Mouse (Mus musculus): ENCODE data around the gene Tipin. TPM values are rescaled to one million over a fixed set of nuclear protein-coding genes. Genes with fewer than 3 reads are reported as not detected.

Tipin gene
- polyA plus RNA-seq, 1 experiment from 2014 or later = 145 TPM

GRCm38 (mm10) chr9:64316986-64317385, 35.6 kb downstream of the Tipin start:
- Histone ChIP-seq H3K27ac (ENCODE audit: low read length) (no peak overlapping the region), H3K4me3 (ENCODE audit: low read depth, low read length) (no peak overlapping the region), H3K27me3 (ENCODE audit: control insufficient read depth, insufficient read depth, low read depth, low read length) (no peaks in the 10 kb centered on the region), H3K4me1 (ENCODE audit: control insufficient read depth, low read depth, low read length) (no peaks in the 10 kb centered on the region), H3K9me3 (replicated peaks; ENCODE audit: control insufficient read depth, low read length) (no peaks in the 10 kb centered on the region), H3K36me3 (ENCODE audit: control insufficient read depth, insufficient read depth) (no peaks in the 10 kb centered on the region; the same call in 1 of the 2 replicates), H3K4me2 (ENCODE audit: low read depth, low read length) (no peak overlapping the region), H3K9ac (ENCODE audit: low read depth, low read length) (no peak overlapping the region)
- ATAC-seq (ENCODE audit: low read depth) = no peak
- WGBS (ENCODE audit: insufficient replicate concordance) = 77% methylated on average over 5 of the region's 5 CpGs

GRCm38 (mm10) chr9:64323976-64324375, 42.6 kb downstream of the Tipin start:
- Histone ChIP-seq H3K4me1 (ENCODE audit: control insufficient read depth, low read depth, low read length) (no peaks in the 10 kb centered on the region), H3K4me2 (ENCODE audit: low read depth, low read length) (no peak overlapping the region), H3K4me3 (ENCODE audit: low read depth, low read length) (no peak overlapping the region), H3K36me3 (ENCODE audit: control insufficient read depth, insufficient read depth) (no peaks in the 10 kb centered on the region; the same call in 1 of the 2 replicates), H3K9ac (ENCODE audit: low read depth, low read length) (no peak overlapping the region), H3K27ac (ENCODE audit: low read length) (no peak overlapping the region), H3K9me3 (replicated peaks; ENCODE audit: control insufficient read depth, low read length) (no peaks in the 10 kb centered on the region), H3K27me3 (ENCODE audit: control insufficient read depth, insufficient read depth, low read depth, low read length) (no peaks in the 10 kb centered on the region)
- 83% methylated on average over 7 of the region's 7 CpGs for WGBS (ENCODE audit: insufficient replicate concordance)
- no peak for ATAC-seq (ENCODE audit: low read depth)

- Histone ChIP-seq H3K27ac (ENCODE audit: low read length) (no peak overlapping the region), H3K9me3 (replicated peaks; ENCODE audit: control insufficient read depth, low read length) (no peaks in the 10 kb centered on the region), H3K4me3 (ENCODE audit: low read depth, low read length) (no peak overlapping the region), H3K4me1 (ENCODE audit: control insufficient read depth, low read depth, low read length) (peaks cover 6% of the 10 kb centered on the region), H3K4me2 (ENCODE audit: low read depth, low read length) (no peak overlapping the region), H3K27me3 (ENCODE audit: control insufficient read depth, insufficient read depth, low read depth, low read length) (no peaks in the 10 kb centered on the region), H3K36me3 (ENCODE audit: control insufficient read depth, insufficient read depth) (peaks cover 2% of the 10 kb centered on the region; the same call in 1 of the 2 replicates), H3K9ac (ENCODE audit: low read depth, low read length) (no peak overlapping the region)
- no peak for ATAC-seq (ENCODE audit: low read depth)
- WGBS (ENCODE audit: insufficient replicate concordance) = 75% methylated on average over 6 of the region's 6 CpGs
These were observed 54.4 kb downstream of the Tipin start for GRCm38 (mm10) chr9:64335825-64336224.

DNA sequence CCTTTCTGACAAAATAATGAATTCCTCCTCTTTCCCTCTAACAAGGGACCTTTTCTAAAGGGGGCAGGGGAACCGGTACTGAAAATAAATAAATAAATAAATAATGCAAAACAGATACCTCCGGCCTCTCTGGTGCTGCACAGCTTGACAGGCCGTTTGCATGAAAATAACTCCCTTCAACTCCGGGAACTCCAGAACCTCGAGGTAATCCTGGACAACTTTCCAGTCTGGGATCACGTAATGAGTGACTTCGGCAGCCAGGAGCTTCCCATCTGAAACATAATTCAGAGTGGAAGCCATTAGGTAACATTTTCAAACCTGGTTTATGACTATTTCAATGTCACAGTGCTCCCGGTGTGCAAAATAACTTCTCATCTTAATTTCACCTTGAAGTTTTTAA, 58.0 kb downstream of the Tipin start:
- no peak for ATAC-seq (ENCODE audit: low read depth)
- no peak overlapping the region for H3K4me3 ChIP-seq (ENCODE audit: low read depth, low read length)
- H3K4me2 ChIP-seq (ENCODE audit: low read depth, low read length) = no peak overlapping the region
- no peak overlapping the region for H3K27ac ChIP-seq (ENCODE audit: low read length)
- no peaks in the 10 kb centered on the region for H3K9me3 ChIP-seq (replicated peaks; ENCODE audit: control insufficient read depth, low read length)
- H3K36me3 ChIP-seq (ENCODE audit: control insufficient read depth, insufficient read depth) = peaks cover 2% of the 10 kb centered on the region; the same call in 1 of the 2 replicates
- H3K9ac ChIP-seq (ENCODE audit: low read depth, low read length) = no peak overlapping the region; the same call in 1 of the 2 replicates
- peaks cover 8% of the 10 kb centered on the region for H3K4me1 ChIP-seq (ENCODE audit: control insufficient read depth, low read depth, low read length)
- H3K27me3 ChIP-seq (ENCODE audit: control insufficient read depth, insufficient read depth, low read depth, low read length) = no peaks in the 10 kb centered on the region
- WGBS (ENCODE audit: insufficient replicate concordance) = 70% methylated on average over 8 of the region's 8 CpGs

GRCm38 (mm10) chr9:64340351-64341253, 59.2 kb downstream of the Tipin start:
- under 1% methylated on average over 83 of the region's 85 CpGs for WGBS (ENCODE audit: insufficient replicate concordance)
- peak overlapping the region; percentile 91 for H3K9ac ChIP-seq (ENCODE audit: low read depth, low read length)
- H3K9me3 ChIP-seq (replicated peaks; ENCODE audit: control insufficient read depth, low read length) = no peaks in the 10 kb centered on the region
- no peaks in the 10 kb centered on the region for H3K27me3 ChIP-seq (ENCODE audit: control insufficient read depth, insufficient read depth, low read depth, low read length)
- H3K36me3 ChIP-seq (ENCODE audit: control insufficient read depth, insufficient read depth) = peaks cover 2% of the 10 kb centered on the region; the same call in 1 of the 2 replicates
- peak overlapping the region; percentile 92 for H3K4me2 ChIP-seq (ENCODE audit: low read depth, low read length)
- H3K27ac ChIP-seq (ENCODE audit: low read length) = peak overlapping the region; percentile 95
- ATAC-seq (ENCODE audit: low read depth) = peak; percentile 89
- peak overlapping the region; percentile 78 for H3K4me3 ChIP-seq (ENCODE audit: low read depth, low read length)
- peaks cover 8% of the 10 kb centered on the region for H3K4me1 ChIP-seq (ENCODE audit: control insufficient read depth, low read depth, low read length)

DNA sequence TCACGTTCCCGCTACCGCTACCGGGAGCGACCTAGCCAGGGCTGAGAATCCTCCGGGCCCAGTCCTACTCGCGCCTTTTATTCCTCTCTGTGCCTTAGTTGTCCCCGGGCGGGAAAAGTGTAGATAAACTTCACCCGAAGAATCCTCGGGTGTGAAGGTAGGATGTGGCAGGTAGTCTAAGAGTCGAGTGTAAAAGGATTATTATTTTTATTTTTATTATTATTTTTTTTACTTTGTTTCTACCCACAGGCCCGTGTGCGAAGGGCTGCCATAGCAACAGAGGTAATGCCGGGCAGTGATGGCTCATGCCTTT, 59.8 kb downstream of the Tipin start, which contains the start of gene Dis3l:
Gene Dis3l, minus strand, starts transcription at position 35 of the 313 bp plus-strand sequence.
- H3K27ac ChIP-seq (ENCODE audit: low read length) = peak within 1 kb of the TSS; percentile 95
- H3K36me3 ChIP-seq (ENCODE audit: control insufficient read depth, insufficient read depth) = peaks cover 2% of the 10 kb centered on the region; the same call in 1 of the 2 replicates
- peak within 1 kb of the TSS; percentile 78 for H3K4me3 ChIP-seq (ENCODE audit: low read depth, low read length)
- WGBS (ENCODE audit: insufficient replicate concordance) = 7% methylated on average over 16 of the region's 16 CpGs
- no peak for ATAC-seq (ENCODE audit: low read depth)
- H3K9me3 ChIP-seq (replicated peaks; ENCODE audit: control insufficient read depth, low read length) = no peaks in the 10 kb centered on the region
- peak within 1 kb of the TSS; percentile 91 for H3K9ac ChIP-seq (ENCODE audit: low read depth, low read length)
- peak within 1 kb of the TSS; percentile 92 for H3K4me2 ChIP-seq (ENCODE audit: low read depth, low read length)
- H3K27me3 ChIP-seq (ENCODE audit: control insufficient read depth, insufficient read depth, low read depth, low read length) = no peaks in the 10 kb centered on the region
- H3K4me1 ChIP-seq (ENCODE audit: control insufficient read depth, low read depth, low read length) = peaks cover 8% of the 10 kb centered on the region

GRCm38 (mm10) chr9:64341671-64342070, 60.3 kb downstream of the Tipin start:
- Histone ChIP-seq H3K4me2 (ENCODE audit: low read depth, low read length) (peak overlapping the region; percentile 92; the same call in 1 of the 2 replicates), H3K27me3 (ENCODE audit: control insufficient read depth, insufficient read depth, low read depth, low read length) (no peaks in the 10 kb centered on the region), H3K9me3 (replicated peaks; ENCODE audit: control insufficient read depth, low read length) (no peaks in the 10 kb centered on the region), H3K36me3 (ENCODE audit: control insufficient read depth, insufficient read depth) (peaks cover 2% of the 10 kb centered on the region; the same call in 1 of the 2 replicates), H3K27ac (ENCODE audit: low read length) (no peak overlapping the region; the same call in 1 of the 2 replicates), H3K9ac (ENCODE audit: low read depth, low read length) (no peak overlapping the region), H3K4me3 (ENCODE audit: low read depth, low read length) (peak overlapping the region; percentile 78), H3K4me1 (ENCODE audit: control insufficient read depth, low read depth, low read length) (peaks cover 8% of the 10 kb centered on the region)
- no peak for ATAC-seq (ENCODE audit: low read depth)
- 74% methylated on average over 8 of the region's 8 CpGs for WGBS (ENCODE audit: insufficient replicate concordance)

- ATAC-seq (ENCODE audit: low read depth) = no peak
- Histone ChIP-seq H3K9ac (ENCODE audit: low read depth, low read length) (no peak overlapping the region), H3K4me3 (ENCODE audit: low read depth, low read length) (no peak overlapping the region), H3K36me3 (ENCODE audit: control insufficient read depth, insufficient read depth) (no peaks in the 10 kb centered on the region), H3K27ac (ENCODE audit: low read length) (no peak overlapping the region), H3K4me2 (ENCODE audit: low read depth, low read length) (no peak overlapping the region), H3K27me3 (ENCODE audit: control insufficient read depth, insufficient read depth, low read depth, low read length) (no peaks in the 10 kb centered on the region), H3K9me3 (replicated peaks; ENCODE audit: control insufficient read depth, low read length) (no peaks in the 10 kb centered on the region), H3K4me1 (ENCODE audit: control insufficient read depth, low read depth, low read length) (peaks cover 8% of the 10 kb centered on the region)
- WGBS (ENCODE audit: insufficient replicate concordance) = 58% methylated on average over 2 of the region's 2 CpGs
These were observed 62.3 kb downstream of the Tipin start for GRCm38 (mm10) chr9:64343656-64344055.

- Histone ChIP-seq H3K27ac (ENCODE audit: low read length) (no peak overlapping the region), H3K36me3 (ENCODE audit: control insufficient read depth, insufficient read depth) (no peaks in the 10 kb centered on the region), H3K4me3 (ENCODE audit: low read depth, low read length) (no peak overlapping the region), H3K9ac (ENCODE audit: low read depth, low read length) (no peak overlapping the region), H3K4me2 (ENCODE audit: low read depth, low read length) (no peak overlapping the region), H3K9me3 (replicated peaks; ENCODE audit: control insufficient read depth, low read length) (no peaks in the 10 kb centered on the region), H3K27me3 (ENCODE audit: control insufficient read depth, insufficient read depth, low read depth, low read length) (no peaks in the 10 kb centered on the region), H3K4me1 (ENCODE audit: control insufficient read depth, low read depth, low read length) (peaks cover 2% of the 10 kb centered on the region)
- ATAC-seq (ENCODE audit: low read depth) = no peak
- WGBS (ENCODE audit: insufficient replicate concordance) = 47% methylated on average over 5 of the region's 5 CpGs
These were observed 64.5 kb downstream of the Tipin start for GRCm38 (mm10) chr9:64345931-64346330.
